Mouse (Mus musculus) retina, postnatal 7 days (tissue): ENCODE data around the gene Stab2.

Source experiments
- DNase-seq: peaks from one replicate; pipeline ENCODE4 v3.0.0-alpha.2; 2012; ENCODE audit warnings: low read depth, low spot score

Stab2 gene

DNA sequence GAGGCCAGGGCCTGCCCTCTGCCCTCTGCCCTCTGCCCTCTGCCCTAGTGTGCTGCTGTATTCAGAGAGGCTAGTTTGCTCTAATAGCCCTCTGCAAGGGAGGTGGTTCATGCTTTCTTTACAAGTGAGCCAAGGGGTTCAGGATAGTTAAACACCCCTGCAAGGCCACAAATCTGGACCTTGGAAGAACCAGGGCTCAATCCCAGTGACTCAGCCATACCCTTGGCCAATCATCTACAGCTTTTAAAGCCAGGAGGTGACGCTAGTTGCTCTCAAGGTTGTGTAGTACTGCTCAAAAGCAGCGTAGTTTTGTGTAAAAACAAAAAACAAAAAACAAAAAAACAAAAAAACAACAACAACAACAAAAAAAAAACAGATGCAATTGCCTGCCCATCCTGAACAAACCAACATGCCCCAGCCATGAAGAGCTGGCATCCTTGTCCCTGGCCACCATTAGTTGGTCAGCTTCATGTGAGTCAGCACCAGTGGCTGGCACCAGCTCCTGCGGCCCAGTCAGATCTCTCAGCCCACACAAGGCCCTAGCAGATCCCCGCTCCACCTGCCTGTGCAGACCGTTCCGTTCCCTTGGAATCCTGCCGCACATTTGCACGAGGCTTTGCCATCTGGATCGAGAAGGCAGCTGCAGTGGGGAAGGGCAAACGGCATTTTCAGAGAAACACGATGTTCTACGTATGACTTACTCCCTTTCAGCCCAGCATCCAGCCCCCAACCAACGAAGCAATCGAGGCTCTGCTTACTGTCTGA lies 117.5 kb downstream of the Stab2 start:
- DNase-seq = no peak

DNA sequence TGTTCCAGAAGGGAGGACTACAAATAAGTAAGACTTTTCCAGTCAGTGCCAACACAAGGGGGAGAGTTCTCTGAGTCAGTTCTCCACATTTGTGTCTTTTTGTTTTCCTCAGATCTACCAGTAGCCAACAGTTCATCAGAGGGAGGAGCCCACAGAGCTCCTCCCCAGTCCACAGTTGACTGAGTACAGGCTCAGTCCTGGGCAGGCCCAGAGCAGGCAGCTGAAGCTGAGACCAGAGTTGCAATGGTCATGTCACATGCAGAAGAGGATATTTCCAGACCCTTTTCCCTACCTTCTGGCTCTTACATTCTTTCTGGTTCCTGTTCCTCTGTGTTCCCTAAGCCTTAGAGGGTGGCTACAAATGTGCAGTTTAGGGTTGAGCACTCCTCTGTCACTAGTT lies 118.4 kb downstream of the Stab2 start:
- no peak for DNase-seq

GRCm38 (mm10) chr10:86886434-86886833 lies 121.4 kb downstream of the Stab2 start:
- DNase-seq = no peak

DNA sequence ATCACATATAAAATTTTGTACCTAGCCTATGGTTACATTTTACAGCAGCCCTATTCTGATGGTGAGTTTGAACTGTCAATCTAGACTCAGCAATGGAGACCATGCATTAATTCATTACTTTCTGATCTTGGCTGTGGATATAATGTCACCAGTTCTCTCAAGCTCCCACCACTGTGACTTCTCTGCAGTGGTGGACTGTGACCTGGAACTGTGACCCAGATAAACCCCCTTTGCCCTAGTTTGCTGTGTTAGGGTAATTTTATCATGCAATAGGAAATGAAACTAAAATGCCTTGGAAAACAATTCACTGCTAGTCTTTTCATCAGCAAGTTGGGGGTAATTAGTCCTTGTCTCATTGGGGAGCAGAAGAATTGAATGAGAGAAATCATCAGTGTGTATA lies 126.4 kb downstream of the Stab2 start:
- DNase-seq = no peak

DNA sequence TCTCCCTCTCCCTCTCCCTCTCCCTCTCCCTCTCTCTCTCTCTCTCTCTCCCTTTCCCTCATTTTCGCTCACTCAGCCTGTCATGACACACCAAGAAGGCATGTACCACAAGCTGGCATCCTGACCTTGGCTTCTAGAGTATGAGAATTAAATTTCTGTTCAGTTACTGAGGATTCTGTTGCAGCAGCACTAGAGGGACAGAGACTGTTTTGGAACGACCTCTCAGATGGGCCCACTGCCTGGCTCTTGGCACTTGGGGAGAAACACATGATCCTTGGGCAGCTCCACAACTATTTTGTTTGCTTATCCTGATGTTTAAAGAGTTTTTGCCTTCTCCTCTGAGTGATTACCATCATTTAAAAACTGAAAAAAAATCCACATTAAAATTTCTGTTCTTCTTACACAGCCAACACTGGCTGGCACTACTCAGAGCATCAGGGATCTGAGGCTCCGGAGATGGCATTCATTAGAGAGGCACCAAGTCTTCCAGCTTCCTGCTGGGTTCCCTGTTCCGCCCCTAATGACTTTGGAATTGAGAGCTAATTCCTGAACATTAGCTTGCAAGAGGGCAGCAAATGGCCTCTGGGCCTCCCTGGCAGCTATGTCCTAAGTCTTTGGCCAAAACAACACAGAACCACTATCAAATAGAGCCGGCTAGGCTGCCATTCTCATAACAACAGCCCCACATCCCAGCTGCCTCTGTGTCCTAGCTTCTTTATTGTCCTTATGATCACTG lies 127.6 kb downstream of the Stab2 start:
- DNase-seq = no peak

DNA sequence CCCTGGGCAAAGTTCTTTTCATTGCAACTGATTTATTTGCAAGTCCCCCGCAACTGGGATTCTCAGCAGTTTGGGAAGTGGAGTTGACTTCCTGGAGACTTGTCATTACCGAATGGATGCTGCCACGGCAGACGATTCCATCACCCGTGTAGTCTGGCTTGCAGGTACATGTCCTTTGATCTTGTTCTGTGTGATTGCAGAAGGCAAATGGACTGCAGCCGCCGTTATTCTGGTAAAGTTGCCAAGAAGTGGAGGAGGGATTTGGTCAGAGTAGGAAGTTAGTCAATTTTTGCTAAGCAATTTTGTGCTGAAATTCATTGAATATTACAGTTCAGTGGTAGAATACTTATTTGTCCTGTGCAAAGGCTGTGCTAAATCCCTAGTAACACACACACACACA lies 129.1 kb downstream of the Stab2 start:
- no peak for DNase-seq

DNA sequence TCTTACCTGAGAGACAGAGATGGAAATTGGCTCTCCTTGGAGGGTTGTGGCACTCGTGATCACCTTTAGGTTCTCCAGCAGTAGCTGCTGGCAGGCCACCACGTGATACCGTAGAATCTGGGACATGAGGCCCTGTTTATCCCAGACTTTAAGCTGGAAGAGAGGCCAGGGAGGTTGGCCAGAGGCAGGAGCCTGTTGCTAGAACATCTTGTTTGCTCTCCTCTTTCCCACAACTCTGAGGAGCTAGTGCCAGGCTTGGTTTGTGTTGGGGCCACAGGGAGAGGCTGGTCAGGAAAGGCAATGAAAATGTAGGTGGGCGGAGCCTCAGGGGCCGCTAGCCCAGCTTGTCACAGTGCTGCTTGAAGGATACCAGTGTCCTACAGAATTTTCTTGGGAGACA lies 135.2 kb downstream of the Stab2 start:
- no peak for DNase-seq

- DNase-seq = no peak
Observed at GRCm38 (mm10) chr10:86872121-86872520, 135.7 kb downstream of the Stab2 start.

DNA sequence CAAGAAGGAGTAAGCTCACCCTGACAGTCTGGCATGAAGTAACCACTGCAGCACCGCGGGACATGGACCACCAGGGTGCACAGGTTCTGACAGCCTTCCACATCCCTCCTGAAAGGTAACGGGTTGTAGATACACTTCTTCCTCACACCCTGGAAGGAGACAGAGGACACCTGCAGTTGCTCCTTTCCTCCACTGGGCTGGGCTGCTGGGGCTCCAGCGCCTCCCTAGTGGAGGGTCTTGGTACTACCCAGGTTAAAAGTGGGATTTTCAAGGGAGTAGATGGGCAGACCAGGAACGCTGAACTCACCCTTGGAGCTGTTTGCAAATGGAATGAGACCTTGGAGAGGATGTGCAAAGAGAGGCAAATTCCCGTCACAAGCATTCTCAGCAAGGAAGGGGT lies 144.4 kb downstream of the Stab2 start:
- DNase-seq = no peak

DNA sequence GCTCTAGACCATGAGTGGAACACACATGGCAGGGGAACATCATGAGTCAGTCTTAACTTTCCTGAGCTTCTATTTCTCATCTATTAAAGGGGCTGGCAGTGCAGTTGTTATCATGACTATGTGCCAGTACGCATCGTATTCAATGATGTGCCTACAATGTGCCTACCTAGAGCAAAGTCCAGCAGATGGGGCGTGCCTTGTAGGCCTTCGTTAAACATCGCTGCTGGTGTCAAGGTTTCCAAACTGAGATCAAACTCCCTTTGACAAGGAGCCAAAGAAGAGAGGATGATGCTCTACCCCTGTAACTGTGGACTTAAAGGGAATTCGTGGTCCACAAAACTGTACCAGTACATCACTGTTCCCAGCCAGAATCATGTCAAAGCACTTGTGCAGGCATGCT lies 145.3 kb downstream of the Stab2 start:
- no peak for DNase-seq

GRCm38 (mm10) chr10:86860396-86860795 lies 147.4 kb downstream of the Stab2 start:
- DNase-seq = no peak

DNA sequence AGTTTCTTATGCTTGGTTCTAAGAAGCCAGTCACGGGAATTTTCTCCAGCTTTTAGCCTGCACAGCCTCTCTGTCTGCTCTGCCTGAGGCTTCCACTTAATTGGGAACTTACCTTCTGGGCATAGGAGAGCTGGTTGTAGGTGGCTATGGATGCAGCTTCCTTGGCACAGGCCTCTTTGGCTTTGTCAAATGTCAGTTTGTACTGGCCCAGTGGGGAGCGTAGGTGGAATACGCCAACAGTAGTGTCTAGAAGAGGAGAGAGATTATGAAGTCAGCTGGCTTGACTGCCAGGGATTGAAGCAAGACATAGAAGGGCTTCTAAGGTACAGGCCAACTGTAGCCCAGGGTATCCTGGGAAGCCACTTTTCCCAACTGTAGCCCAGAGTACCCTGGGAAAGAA lies 154.4 kb downstream of the Stab2 start:
- DNase-seq = no peak

- no peak for DNase-seq
Observed at GRCm38 (mm10) chr10:86852160-86852559, 155.7 kb downstream of the Stab2 start.

DNA sequence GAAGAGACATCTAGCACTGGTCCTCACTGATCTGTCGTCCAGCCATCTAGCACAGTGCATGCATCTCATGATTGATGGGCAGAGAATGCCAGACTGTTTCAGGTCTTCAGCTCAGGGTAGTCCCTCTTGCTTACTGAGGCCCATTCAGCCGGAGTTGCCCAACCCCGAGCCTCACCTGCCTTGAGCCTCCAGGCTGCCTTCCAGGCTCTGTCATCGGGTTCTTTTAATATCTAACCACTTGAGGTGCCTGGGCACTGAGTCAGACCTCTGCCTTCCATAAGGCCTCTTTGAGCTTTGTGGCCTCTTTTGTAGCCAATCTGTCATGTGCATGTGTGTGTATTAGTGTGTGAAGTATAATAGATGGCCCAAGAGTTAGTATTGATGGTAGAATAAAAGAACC lies 158.3 kb downstream of the Stab2 start:
- no peak for DNase-seq

DNA sequence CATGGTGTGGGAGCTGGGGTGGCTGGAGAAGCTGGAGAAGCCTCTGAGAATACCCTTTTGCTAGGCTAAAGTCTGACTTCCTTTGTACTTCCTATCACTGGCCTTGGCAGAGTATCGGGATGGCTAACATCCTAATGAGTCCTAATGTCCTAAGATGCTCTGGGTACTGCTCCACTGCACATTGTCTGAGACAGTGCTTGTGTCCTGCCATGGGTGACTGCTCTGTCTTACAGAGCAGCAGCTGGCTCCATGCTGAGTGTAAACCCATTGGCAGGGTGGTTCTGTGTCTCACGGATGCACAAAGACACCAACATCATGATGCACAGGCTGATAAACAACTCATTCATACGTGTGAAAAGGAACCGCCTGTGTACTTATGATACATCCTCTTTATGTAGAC lies 158.7 kb downstream of the Stab2 start:
- no peak for DNase-seq

DNA sequence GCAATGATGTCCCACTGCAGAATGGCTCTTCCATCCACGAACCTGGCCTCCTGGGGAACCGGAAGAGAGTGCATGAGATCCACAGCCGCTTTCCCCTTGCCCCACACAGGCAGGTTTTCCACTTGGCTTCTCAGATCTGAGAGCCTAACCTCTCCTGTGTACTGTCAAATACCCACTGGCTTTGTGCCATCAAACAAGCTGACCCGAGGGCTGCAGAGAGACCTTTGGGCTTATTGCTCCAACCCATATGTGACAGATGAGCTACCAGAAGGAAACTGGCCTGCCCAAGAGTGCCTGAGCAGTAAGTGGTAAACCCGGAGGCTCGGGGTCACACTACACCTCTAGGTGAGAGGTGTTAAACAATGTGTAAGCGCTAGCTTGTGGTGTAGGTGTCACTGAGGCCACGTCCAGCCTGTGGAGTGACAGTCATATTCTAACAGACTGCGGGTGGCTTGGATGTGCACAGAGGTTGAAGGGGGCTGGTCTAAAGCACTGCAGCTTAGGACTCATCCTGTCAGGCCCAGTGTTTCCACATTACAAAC lies 160.8 kb downstream of the Stab2 start:
- DNase-seq = no peak

GRCm38 (mm10) chr10:86842659-86843058 lies 165.2 kb downstream of the Stab2 start:
- DNase-seq = no peak

DNA sequence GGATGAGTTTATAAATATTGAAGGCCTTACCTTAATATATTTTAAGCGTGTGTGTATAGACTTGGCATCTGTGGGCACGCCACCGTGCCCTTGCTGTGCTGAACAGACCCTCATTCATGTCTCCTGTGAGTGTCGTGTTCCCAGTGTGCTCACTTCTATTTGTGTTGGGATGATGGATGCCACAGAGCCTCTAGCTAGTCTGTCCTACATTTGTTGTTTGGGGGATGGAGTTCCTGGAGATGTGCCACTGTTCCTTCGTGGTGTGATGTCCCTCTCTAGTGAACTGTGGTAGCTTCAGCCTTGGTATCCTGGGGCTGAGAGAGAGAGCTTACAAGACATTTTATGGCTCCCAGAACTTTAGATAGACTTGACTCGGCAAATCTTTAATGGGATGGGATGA lies 169.0 kb downstream of the Stab2 start:
- DNase-seq = no peak

DNA sequence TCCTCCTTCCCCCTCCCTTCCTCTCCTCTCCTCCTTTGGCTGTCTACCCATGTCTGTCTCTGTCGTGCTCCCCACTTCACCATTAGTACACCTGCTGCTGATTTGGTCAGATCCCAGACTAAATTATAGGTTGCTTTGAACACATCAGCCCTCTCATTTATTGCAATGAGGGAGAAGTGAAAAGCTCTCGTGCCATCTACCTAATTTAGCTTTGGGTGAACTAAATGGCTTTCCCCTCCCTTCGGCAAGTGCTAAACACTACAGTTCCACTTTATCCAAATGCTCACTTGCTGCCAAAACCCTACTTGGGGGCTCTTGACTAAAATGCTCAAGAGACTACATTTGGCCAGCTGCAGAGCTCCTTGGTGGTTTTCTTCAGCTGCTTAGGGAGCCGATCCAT lies 171.0 kb downstream of the Stab2 start:
- no peak for DNase-seq

GRCm38 (mm10) chr10:86829515-86829914 lies 178.3 kb downstream of the Stab2 start:
- no peak for DNase-seq

DNA sequence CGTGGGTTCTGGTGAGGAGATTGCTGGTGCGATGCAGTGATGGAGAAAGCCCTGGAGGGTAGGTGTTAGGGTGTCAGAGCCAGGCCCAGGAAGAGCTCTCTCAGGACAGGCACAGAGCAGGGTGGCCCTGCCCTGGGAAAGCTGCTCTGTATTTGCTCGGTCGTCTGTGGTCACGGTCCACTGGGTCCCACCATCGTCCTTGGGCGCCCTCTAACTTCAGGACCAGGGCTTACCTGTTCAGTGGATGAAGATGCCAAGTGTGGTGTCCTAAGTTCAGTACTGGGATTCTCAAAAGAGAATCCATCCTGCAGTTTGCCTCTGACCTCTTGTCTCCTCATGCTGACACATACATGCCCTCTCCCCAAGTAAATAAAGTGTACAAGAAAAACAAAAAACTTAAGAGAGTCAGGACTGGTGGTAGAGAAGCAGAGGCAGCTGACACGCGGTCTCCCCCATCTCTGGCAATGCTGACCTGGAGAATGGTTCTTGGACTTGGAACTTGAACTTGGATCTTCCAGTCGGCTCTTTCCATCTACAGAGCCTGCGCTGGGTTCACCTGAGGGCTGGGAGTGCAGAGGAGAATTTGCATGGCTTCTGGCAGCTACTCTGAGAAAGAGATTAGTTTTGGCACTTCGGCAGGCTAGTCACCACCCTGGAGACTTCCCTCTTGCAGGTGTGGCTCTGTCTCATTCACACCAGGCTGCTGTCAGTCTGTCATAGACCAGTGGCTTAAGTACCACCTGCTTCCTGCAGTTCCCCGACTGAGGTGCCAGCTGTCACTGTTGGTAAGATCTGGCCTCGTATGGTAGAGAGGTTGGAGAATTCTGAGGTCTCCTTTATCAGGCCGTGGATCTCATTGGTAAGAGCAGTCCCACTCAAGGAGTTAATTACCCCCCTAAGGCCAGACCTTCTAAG lies 179.3 kb downstream of the Stab2 start:
- no peak for DNase-seq

GRCm38 (mm10) chr10:86826929-86827328 lies 180.9 kb downstream of the Stab2 start:
- DNase-seq = no peak
